Mouse (Mus musculus) kidney, adult 10 weeks (tissue): ENCODE results near the gene Ncmap. TPM values are rescaled to one million over a fixed set of nuclear protein-coding genes. Genes with fewer than 3 reads are reported as not detected.

Source experiments
- polyA plus RNA-seq: library from polyadenylated mRNA; stranded (reverse); fragments of 350-450 nt; fragmentation: Illumina TruSeq; extraction: RNeasy Lipid Tissue Mini Kit (QIAGEN cat#74804); gene quantifications from one replicate; pipeline ENCODE4 v1.2.3, GENCODE M21; 2014; ENCODE audit warnings: low read depth, low replicate concordance

Gene Ncmap
- polyA plus RNA-seq, result 0.32 TPM

GRCm38 (mm10) chr4:135397991-135398390 lies at the start of gene Ncmap:
Gene Ncmap, minus strand, starts transcription at chr4:135398227.

GRCm38 (mm10) chr4:135433443-135434394 lies 35.7 kb upstream of the Ncmap start, which contains the start of gene Rcan3:
Gene Rcan3, minus strand, starts transcription at chr4:135433853.

GRCm38 (mm10) chr4:135353066-135353793 lies 44.8 kb downstream of the Ncmap start, which contains the start of gene Srrm1:
Gene Srrm1, minus strand, starts transcription at chr4:135353321.

Other genes starting within 250 kb of the Ncmap start
- gene Clic4, start 125.4 kb downstream of the Ncmap start, polyA plus RNA-seq, result 158 TPM
- gene Srrm1, start 44.9 kb downstream of the Ncmap start, polyA plus RNA-seq, result 151 TPM
- gene Rcan3, start 35.6 kb upstream of the Ncmap start, polyA plus RNA-seq, result 9.6 TPM
- gene Stpg1, start 96.6 kb upstream of the Ncmap start, polyA plus RNA-seq, result 0.40 TPM
- gene Nipal3, start 96.8 kb upstream of the Ncmap start, polyA plus RNA-seq, result 6.9 TPM
- gene Grhl3, start 175.4 kb upstream of the Ncmap start, polyA plus RNA-seq, result not detected